Mouse (Mus musculus) stomach, postnatal 0 days (tissue): ENCODE measurements around the gene Ccpg1os. TPM values are rescaled to one million over a fixed set of nuclear protein-coding genes. Genes with fewer than 3 reads are reported as not detected.

Experiments used
- ATAC-seq: fragments of 200-750 bp; cut with Nextera tagmentation; 2 replicates; pipeline ENCODE4 v1.8.0; 2017; ENCODE audit not compliant: low FRiP score, low TSS enrichment
- DNase-seq: peaks from one replicate; pipeline ENCODE4 v3.0.0-alpha.2; 2016; ENCODE audit warnings: low spot score
- H3K27ac ChIP-seq: fragments of 300-500 bp; sonication (generic); replicated peaks from 2 replicates; pipeline ENCODE4 v1.5.1; 2014; ENCODE audit warnings: mild to moderate bottlenecking, control low read depth
- H3K27me3 ChIP-seq: fragments of 300-500 bp; sonication (generic); 2 replicates; pipeline ENCODE4 v1.6.1; 2014; ENCODE audit warnings: low read length; ENCODE audit not compliant: control insufficient read depth, insufficient read depth
- H3K36me3 ChIP-seq: fragments of 300-500 bp; sonication (generic); 2 replicates; pipeline ENCODE4 v1.6.1; 2014; ENCODE audit warnings: low read length, mixed read lengths; ENCODE audit not compliant: control insufficient read depth, insufficient read depth
- H3K4me1 ChIP-seq: fragments of 300-500 bp; sonication (generic); replicated peaks from 2 replicates; pipeline ENCODE4 v1.6.1; 2014; ENCODE audit warnings: antibody characterized with exemption; ENCODE audit not compliant: control insufficient read depth, insufficient read depth
- H3K4me2 ChIP-seq: fragments of 300-500 bp; sonication (generic); replicated peaks from 2 replicates; pipeline ENCODE4 v1.6.1; 2014; ENCODE audit warnings: low read depth, mild to moderate bottlenecking, control low read depth, moderate library complexity
- H3K4me3 ChIP-seq: fragments of 300-500 bp; sonication (generic); 2 replicates; pipeline ENCODE4 v1.5.1; 2014; ENCODE audit warnings: low read depth, low read length, control low read depth
- H3K9ac ChIP-seq: fragments of 300-500 bp; sonication (generic); 2 replicates; pipeline ENCODE4 v1.6.1; 2014; ENCODE audit warnings: mild to moderate bottlenecking, low read length, control low read depth, mixed read lengths
- H3K9me3 ChIP-seq: fragments of 300-500 bp; sonication (generic); 2 replicates; pipeline ENCODE4 v1.6.1; 2016; ENCODE audit warnings: low read length; ENCODE audit not compliant: control insufficient read depth
- CTCF ChIP-seq: IDR thresholded peaks from 2 replicates; pipeline ENCODE4 v1.5.1; 2016; ENCODE audit warnings: antibody characterized with exemption, low read depth, mild to moderate bottlenecking, moderate library complexity
- EP300 ChIP-seq: optimal IDR thresholded peaks from 2 replicates; pipeline ENCODE3; 2016; ENCODE audit warnings: antibody characterized with exemption
- WGBS: fragments of 180-500 bp; shearing (Covaris S2); extraction: QIAGEN DNeasy Blood & Tissue Kit; methylation state at CpG from one replicate; pipeline ENCODE4 v1.1.7; 2014; 5-methylcytosine and 5-hydroxymethylcytosine counted together
- polyA plus RNA-seq: library from polyadenylated mRNA; unstranded; fragments of >200 nt; fragmentation: Nextera tagmentation; extraction: Ambion mirVana; gene quantifications from 2 replicates; pipeline ENCODE4 v1.2.1, GENCODE M21; 2015

Gene Ccpg1os
- polyA plus RNA-seq = 10.6 and 12.0 TPM in 2 replicates

- Histone ChIP-seq H3K27me3 (no peaks in the 10 kb centered on the region), H3K4me3 (peak within 1 kb of the TSS; percentile 85), H3K4me2 (peak within 1 kb of the TSS; percentile 78), H3K27ac (peak within 1 kb of the TSS; percentile 58), H3K9me3 (no peaks in the 10 kb centered on the region), H3K36me3 (no peaks in the 10 kb centered on the region), H3K4me1 (no peaks in the 10 kb centered on the region), H3K9ac (peak within 1 kb of the TSS; percentile 84)
- TF ChIP-seq EP300 (no peak), CTCF (peak; percentile 40)
- peak; percentile 96 for DNase-seq
- under 1% methylated on average over 81 of the region's 88 CpGs for WGBS
- peak; percentile 100 for ATAC-seq
Observed at GRCm38 (mm10) chr9:72985250-72986220, at the start of gene Ccpg1os, which contains the start of gene Ccpg1. Gene Ccpg1os (minus strand): TSS chr9:72985382. Gene Ccpg1 (plus strand): TSS chr9:72985429.

- ATAC-seq (no peak), DNase-seq (no peak)
Observed at GRCm38 (mm10) chr9:73033406-73033805, 48.2 kb upstream of the Ccpg1os start.

GRCm38 (mm10) chr9:73031421-73031820, 46.2 kb upstream of the Ccpg1os start:
- no peak overlapping the region for H3K27ac ChIP-seq
- no peak for TF ChIP-seq EP300
- TF ChIP-seq CTCF = no peak
- H3K4me2 ChIP-seq = no peak overlapping the region
- H3K27me3 ChIP-seq = no peaks in the 10 kb centered on the region
- ATAC-seq = 0 out of 2 replicates have a peak, but pooled peaks have one; percentile 21
- no peak for DNase-seq
- H3K9me3 ChIP-seq = no peaks in the 10 kb centered on the region
- no peaks in the 10 kb centered on the region for H3K4me1 ChIP-seq
- no peak overlapping the region for H3K9ac ChIP-seq
- WGBS = 67% methylated on average over 4 of the region's 4 CpGs
- no peak overlapping the region for H3K4me3 ChIP-seq
- H3K36me3 ChIP-seq = peaks cover 8% of the 10 kb centered on the region

More at GRCm38 (mm10) chr9:73033406-73033805, 48.2 kb upstream of the Ccpg1os start:
- Histone ChIP-seq H3K27me3 (no peaks in the 10 kb centered on the region), H3K9me3 (no peaks in the 10 kb centered on the region), H3K4me3 (no peak overlapping the region), H3K27ac (no peak overlapping the region), H3K36me3 (peaks cover 8% of the 10 kb centered on the region), H3K4me2 (no peak overlapping the region), H3K4me1 (no peaks in the 10 kb centered on the region), H3K9ac (no peak overlapping the region)
- WGBS = 92% methylated on average over 1 of the region's 1 CpGs
- TF ChIP-seq CTCF (peak; percentile 35), EP300 (no peak)

- 93% methylated on average over 1 of the region's 1 CpGs for WGBS
- Histone ChIP-seq H3K27ac (no peak overlapping the region), H3K4me1 (no peaks in the 10 kb centered on the region), H3K4me2 (no peak overlapping the region), H3K27me3 (no peaks in the 10 kb centered on the region), H3K36me3 (peaks cover 8% of the 10 kb centered on the region), H3K4me3 (no peak overlapping the region), H3K9me3 (no peaks in the 10 kb centered on the region), H3K9ac (no peak overlapping the region)
- ATAC-seq = no peak
- no peak for DNase-seq
- TF ChIP-seq EP300 (no peak), CTCF (no peak)
Observed at GRCm38 (mm10) chr9:73030443-73030842, 45.3 kb upstream of the Ccpg1os start.

GRCm38 (mm10) chr9:73025818-73026636, 40.8 kb upstream of the Ccpg1os start:
- peak; percentile 26 for DNase-seq
- Histone ChIP-seq H3K9ac (no peak overlapping the region), H3K4me1 (no peaks in the 10 kb centered on the region), H3K4me2 (no peak overlapping the region), H3K27ac (no peak overlapping the region), H3K27me3 (no peaks in the 10 kb centered on the region), H3K36me3 (peaks cover 7% of the 10 kb centered on the region; the same call in 1 of the 2 replicates), H3K4me3 (no peak overlapping the region), H3K9me3 (no peaks in the 10 kb centered on the region)
- 36% methylated on average over 17 of the region's 17 CpGs for WGBS
- ATAC-seq = 0 out of 2 replicates have a peak, but pooled peaks have one; percentile 53
- TF ChIP-seq EP300 = no peak
- TF ChIP-seq CTCF = no peak
